Mouse (Mus musculus) myocyte (in vitro differentiated cells): ENCODE results near the gene Hdac9. TPM values are rescaled to one million over a fixed set of nuclear protein-coding genes. Genes with fewer than 3 reads are reported as not detected.

ENCODE experiments used
- H3K27me3 ChIP-seq: one replicate; pipeline ENCODE4 v1.6.1; 2011; ENCODE audit not compliant: control insufficient read depth, insufficient read depth, insufficient read length
- H3K36me3 ChIP-seq: one replicate; pipeline ENCODE4 v1.6.1; 2011; ENCODE audit not compliant: control insufficient read depth, insufficient read depth
- H3K4me2 ChIP-seq: one replicate; pipeline ENCODE4 v1.6.1; 2011; ENCODE audit warnings: low read depth, control low read depth
- H3K4me3 ChIP-seq: one replicate; pipeline ENCODE4 v1.5.1; 2011; ENCODE audit warnings: mild to moderate bottlenecking, control low read depth, moderate library complexity
- H3K79me2 ChIP-seq: one replicate; pipeline ENCODE4 v1.6.1; 2011; ENCODE audit not compliant: control insufficient read depth, insufficient read depth
- H3ac ChIP-seq: one replicate; pipeline ENCODE4 v1.6.1; 2011; ENCODE audit not compliant: control insufficient read depth, insufficient read length
- CEBPB ChIP-seq: IDR thresholded peaks from 2 replicates; pipeline ENCODE4 v1.6.1; 2011; ENCODE audit warnings: mild to moderate bottlenecking, moderate library complexity; ENCODE audit not compliant: poor library complexity, insufficient read depth, severe bottlenecking
- E2F4 ChIP-seq: IDR thresholded peaks from one replicate; pipeline ENCODE4 v1.6.1; 2011; ENCODE audit warnings: mild to moderate bottlenecking, control low read depth, moderate library complexity; ENCODE audit not compliant: insufficient read depth
- MAX ChIP-seq: IDR thresholded peaks from one replicate; pipeline ENCODE4 v1.6.1; 2011; ENCODE audit warnings: low read depth, mild to moderate bottlenecking, control low read depth
- MYOD1 ChIP-seq, 3 experiments: IDR thresholded peaks; one replicate each; pipeline ENCODE4 v1.6.1; 2011; ENCODE audit warnings: control low read depth in 2 of 3, low read depth in 2 of 3, mild to moderate bottlenecking in 2 of 3, moderate library complexity in 1 of 3; ENCODE audit not compliant: insufficient read length in 2 of 3, control insufficient read depth in 1 of 3
- MYOG ChIP-seq, 3 experiments: IDR thresholded peaks; one replicate each; pipeline ENCODE4 v1.6.1; 2011; ENCODE audit warnings: control low read depth in 2 of 3, low read depth in 2 of 3, mild to moderate bottlenecking in 2 of 3; ENCODE audit not compliant: insufficient read length in 2 of 3, control insufficient read depth in 1 of 3, insufficient read depth in 1 of 3
- POLR2A ChIP-seq: IDR thresholded peaks from one replicate; pipeline ENCODE4 v1.6.1; 2011; ENCODE audit warnings: low read depth, mild to moderate bottlenecking, control low read depth, moderate library complexity; ENCODE audit not compliant: insufficient read length
- POLR2AphosphoS2 ChIP-seq: IDR thresholded peaks from one replicate; pipeline ENCODE4 v1.6.1; 2011; ENCODE audit warnings: low read depth, control low read depth; ENCODE audit not compliant: insufficient read length
- REST ChIP-seq: IDR thresholded peaks from one replicate; pipeline ENCODE4 v1.6.1; 2011; ENCODE audit warnings: mild to moderate bottlenecking, control low read depth, moderate library complexity; ENCODE audit not compliant: insufficient read depth, insufficient read length
- SRF ChIP-seq: IDR thresholded peaks from one replicate; pipeline ENCODE4 v1.6.1; 2011; ENCODE audit warnings: low read depth; ENCODE audit not compliant: control insufficient read depth, insufficient read length
- TCF12 ChIP-seq: IDR thresholded peaks from one replicate; pipeline ENCODE4 v1.6.1; 2011; ENCODE audit warnings: mild to moderate bottlenecking, control low read depth; ENCODE audit not compliant: poor library complexity, insufficient read depth, severe bottlenecking
- TCF3 ChIP-seq: IDR thresholded peaks from one replicate; pipeline ENCODE4 v1.6.1; 2011; ENCODE audit warnings: low read depth, control low read depth; ENCODE audit not compliant: insufficient read length
- USF1 ChIP-seq: IDR thresholded peaks from one replicate; pipeline ENCODE4 v1.6.1; 2011; ENCODE audit warnings: low read depth, mild to moderate bottlenecking, control low read depth, moderate library complexity
- polyA plus RNA-seq: library from polyadenylated mRNA; unstranded; fragments of >200 nt; fragmentation: generic; extraction: Trizol; gene quantifications from one replicate; pipeline ENCODE4 v1.2.1, GENCODE M21; 2012; ENCODE audit warnings: missing spikeins

Gene Hdac9
- polyA plus RNA-seq, 1 experiment, result 0.47 TPM

- TF ChIP-seq SRF (no peak), MAX (no peak), POLR2AphosphoS2 (no peak)
- Histone ChIP-seq H3K4me3 (no peak overlapping the region), H3K36me3 (no peaks in the 10 kb centered on the region), H3K4me2 (no peak overlapping the region), H3ac (no peak overlapping the region), H3K79me2 (no peaks in the 10 kb centered on the region), H3K27me3 (no peaks in the 10 kb centered on the region)
Observed at GRCm38 (mm10) chr12:34569472-34569871, 347.4 kb downstream of the Hdac9 start.

- TF ChIP-seq MYOD1 (IDR thresholded peaks at IDR 0.05; ENCODE audit: control insufficient read depth in 1 of 3, insufficient read length in 2 of 3, low read depth in 2 of 3) (no peak), POLR2AphosphoS2 (no peak), SRF (no peak), CEBPB (no peak), MYOG (IDR thresholded peaks at IDR 0.05; ENCODE audit: control insufficient read depth in 1 of 3, insufficient read depth in 1 of 3, insufficient read length in 2 of 3, low read depth in 2 of 3) (no peak), TCF12 (no peak), MAX (no peak), USF1 (no peak), TCF3 (no peak), REST (no peak), E2F4 (no peak), POLR2A (no peak)
- H3K79me2 ChIP-seq, result no peaks in the 10 kb centered on the region
- H3K27me3 ChIP-seq, result no peaks in the 10 kb centered on the region
- H3K36me3 ChIP-seq, result no peaks in the 10 kb centered on the region
- no peak overlapping the region for H3K4me2 ChIP-seq
- no peak overlapping the region for H3K4me3 ChIP-seq
- no peak overlapping the region for H3ac ChIP-seq
Observed at GRCm38 (mm10) chr12:34569052-34569451, 347.8 kb downstream of the Hdac9 start.

- Histone ChIP-seq H3K27me3 (no peaks in the 10 kb centered on the region), H3K4me2 (no peak overlapping the region), H3K4me3 (no peak overlapping the region), H3K79me2 (no peaks in the 10 kb centered on the region), H3K36me3 (no peaks in the 10 kb centered on the region), H3ac (no peak overlapping the region)
- no peak for TF ChIP-seq SRF
- no peak for TF ChIP-seq MYOD1 (IDR thresholded peaks at IDR 0.05; ENCODE audit: control insufficient read depth in 1 of 3, insufficient read length in 2 of 3, low read depth in 2 of 3)
- no peak for TF ChIP-seq USF1
- TF ChIP-seq TCF3, result no peak
- TF ChIP-seq MYOG (IDR thresholded peaks at IDR 0.05; ENCODE audit: control insufficient read depth in 1 of 3, insufficient read depth in 1 of 3, insufficient read length in 2 of 3, low read depth in 2 of 3), result no peak
- no peak for TF ChIP-seq MAX
- TF ChIP-seq POLR2A, result no peak
- TF ChIP-seq E2F4, result no peak
- no peak for TF ChIP-seq REST
- no peak for TF ChIP-seq CEBPB
- TF ChIP-seq POLR2AphosphoS2, result no peak
- no peak for TF ChIP-seq TCF12
Observed at GRCm38 (mm10) chr12:34562331-34562730, 354.6 kb downstream of the Hdac9 start.

GRCm38 (mm10) chr12:34559001-34559400 lies 357.9 kb downstream of the Hdac9 start:
- no peak overlapping the region for H3ac ChIP-seq
- no peaks in the 10 kb centered on the region for H3K27me3 ChIP-seq
- H3K4me3 ChIP-seq, result no peak overlapping the region
- no peaks in the 10 kb centered on the region for H3K36me3 ChIP-seq
- no peaks in the 10 kb centered on the region for H3K79me2 ChIP-seq
- no peak overlapping the region for H3K4me2 ChIP-seq
- TF ChIP-seq USF1, result no peak
- no peak for TF ChIP-seq MYOD1 (IDR thresholded peaks at IDR 0.05; ENCODE audit: control insufficient read depth in 1 of 3, insufficient read length in 2 of 3, low read depth in 2 of 3)
- no peak for TF ChIP-seq MAX
- no peak for TF ChIP-seq E2F4
- no peak for TF ChIP-seq TCF3
- TF ChIP-seq POLR2A, result no peak
- no peak for TF ChIP-seq REST
- TF ChIP-seq SRF, result no peak
- TF ChIP-seq MYOG (IDR thresholded peaks at IDR 0.05; ENCODE audit: control insufficient read depth in 1 of 3, insufficient read depth in 1 of 3, insufficient read length in 2 of 3, low read depth in 2 of 3), result no peak
- no peak for TF ChIP-seq POLR2AphosphoS2
- TF ChIP-seq CEBPB, result no peak
- TF ChIP-seq TCF12, result no peak

- no peak overlapping the region for H3K4me2 ChIP-seq
Observed at GRCm38 (mm10) chr12:34554803-34555202, 362.1 kb downstream of the Hdac9 start.

More at GRCm38 (mm10) chr12:34554803-34555202, 362.1 kb downstream of the Hdac9 start:
- TF ChIP-seq SRF, result no peak
- no peak for TF ChIP-seq MYOG (IDR thresholded peaks at IDR 0.05; ENCODE audit: control insufficient read depth in 1 of 3, insufficient read depth in 1 of 3, insufficient read length in 2 of 3, low read depth in 2 of 3)
- TF ChIP-seq MAX, result no peak
- TF ChIP-seq REST, result no peak
- H3K36me3 ChIP-seq, result no peaks in the 10 kb centered on the region
- no peak overlapping the region for H3K4me3 ChIP-seq
- H3ac ChIP-seq, result no peak overlapping the region
- no peaks in the 10 kb centered on the region for H3K79me2 ChIP-seq
- no peaks in the 10 kb centered on the region for H3K27me3 ChIP-seq
